Mouse (Mus musculus): Measurements from ENCODE around the gene Gramd1c. TPM values are rescaled to one million over a fixed set of nuclear protein-coding genes. Genes with fewer than 3 reads are reported as not detected.

Gramd1c gene
- polyA plus RNA-seq (2012; rRNA removed) = 0.27 and 0.62 TPM in 2 replicates

DNA sequence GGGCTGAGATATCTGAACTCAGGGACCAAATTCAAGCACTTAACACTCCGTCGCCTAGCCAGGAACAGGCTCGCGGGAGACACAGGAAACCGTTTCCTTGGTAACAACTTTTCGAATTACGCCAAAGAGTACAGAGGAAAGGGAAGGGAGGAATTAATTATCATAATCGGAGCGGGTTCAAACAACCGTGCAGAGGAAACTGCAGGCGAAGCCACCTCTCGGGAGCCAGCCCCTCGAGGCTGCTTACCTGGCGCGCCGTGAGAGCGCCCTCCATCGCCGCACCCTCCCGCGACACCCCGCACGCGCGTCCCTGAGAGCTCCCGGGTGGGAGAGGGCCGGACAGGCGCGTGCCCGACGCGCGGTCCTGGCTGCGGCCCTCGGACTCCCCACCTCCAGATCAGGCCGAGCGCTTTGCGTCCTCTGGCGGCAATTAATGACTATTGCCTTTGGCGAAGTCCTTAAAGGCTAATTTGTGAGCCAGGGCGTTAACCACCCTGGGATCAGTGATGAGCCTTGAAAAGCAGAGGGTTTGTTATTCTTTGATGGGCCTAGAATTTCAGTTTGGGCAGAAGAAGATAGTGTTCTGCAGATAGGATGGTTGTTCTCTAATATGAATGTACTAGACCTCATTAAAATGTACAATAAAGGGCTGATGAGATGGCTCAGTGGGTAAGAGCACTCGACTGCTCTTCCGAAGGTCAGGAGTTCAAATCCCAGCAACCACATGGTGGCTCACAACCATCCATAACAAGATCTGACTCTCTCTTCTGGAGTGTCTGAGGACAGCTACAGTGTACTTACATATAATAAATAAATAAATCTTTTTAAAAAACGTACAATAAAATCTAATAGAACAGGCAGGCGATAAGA lies at the start of gene Gramd1c:
Gramd1c (minus strand) TSS at position 321 of the 870 bp plus-strand sequence.

GRCm38 (mm10) chr16:43979328-43980109 lies 83.6 kb downstream of the Gramd1c start, which contains the start of gene Zdhhc23:
TSS of gene Zdhhc23 (minus strand) at chr16:43979791.

Other genes starting within 250 kb of the Gramd1c start
- gene Ccdc191, start 173.5 kb downstream of the Gramd1c start, polyA plus RNA-seq (2012; rRNA removed) = 3.9 and 8.1 TPM in 2 replicates
- 8.1 and 9.6 TPM in 2 replicates for gene Qtrt2, start 136.5 kb downstream of the Gramd1c start, polyA plus RNA-seq (2012; rRNA removed)
- 4.0 and 4.1 TPM in 2 replicates for gene Zdhhc23, start 83.6 kb downstream of the Gramd1c start, polyA plus RNA-seq (2012; rRNA removed)
- 11.2 and 11.3 TPM in 2 replicates for gene Atp6v1a, start 76.4 kb upstream of the Gramd1c start, polyA plus RNA-seq (2012; rRNA removed)
- gene Naa50, start 76.5 kb upstream of the Gramd1c start, polyA plus RNA-seq (2012; rRNA removed) = 15.8 and 17.5 TPM in 2 replicates
- 13.5 and 16.1 TPM in 2 replicates for gene Usf3, start 109.9 kb upstream of the Gramd1c start, polyA plus RNA-seq (2012; rRNA removed)

All from colon, adult 2 months (tissue).